Mouse (Mus musculus) thymus, postnatal 14 days (tissue): ENCODE data around the gene Prr15.

ENCODE experiments used
- DNase-seq: peaks from one replicate; pipeline ENCODE4 v3.0.0; 2021

Prr15 gene

GRCm38 (mm10) chr6:54333116-54333651, 7.5 kb downstream of the Prr15 start:
- no peak for DNase-seq

GRCm38 (mm10) chr6:54333652-54334396, 8.2 kb downstream of the Prr15 start:
- DNase-seq = no peak

GRCm38 (mm10) chr6:54337321-54337720, 11.7 kb downstream of the Prr15 start:
- DNase-seq = no peak

GRCm38 (mm10) chr6:54341133-54341532, 15.5 kb downstream of the Prr15 start:
- no peak for DNase-seq

GRCm38 (mm10) chr6:54342223-54342622, 16.6 kb downstream of the Prr15 start:
- DNase-seq = no peak

- no peak for DNase-seq
Observed at GRCm38 (mm10) chr6:54351860-54352259, 26.2 kb downstream of the Prr15 start.

GRCm38 (mm10) chr6:54352931-54353690, 27.5 kb downstream of the Prr15 start:
- no peak for DNase-seq

GRCm38 (mm10) chr6:54353698-54354097, 28.1 kb downstream of the Prr15 start:
- DNase-seq = no peak

- DNase-seq = no peak
Observed at GRCm38 (mm10) chr6:54355626-54356025, 30.0 kb downstream of the Prr15 start.

- DNase-seq = no peak
Observed at GRCm38 (mm10) chr6:54362526-54363324, 37.1 kb downstream of the Prr15 start.

- DNase-seq = no peak
Observed at GRCm38 (mm10) chr6:54364406-54365136, 38.9 kb downstream of the Prr15 start.

- no peak for DNase-seq
Observed at GRCm38 (mm10) chr6:54366607-54367006, 41.0 kb downstream of the Prr15 start.

GRCm38 (mm10) chr6:54368071-54368470, 42.4 kb downstream of the Prr15 start:
- DNase-seq = peak; percentile 8

GRCm38 (mm10) chr6:54369913-54370542, 44.4 kb downstream of the Prr15 start:
- no peak for DNase-seq

GRCm38 (mm10) chr6:54371874-54372273, 46.2 kb downstream of the Prr15 start:
- DNase-seq = no peak

GRCm38 (mm10) chr6:54379356-54379755, 53.7 kb downstream of the Prr15 start:
- DNase-seq = no peak
